Mouse (Mus musculus) ES-E14 (cell line): Measurements from ENCODE around the gene Asb16. TPM values are rescaled to one million over a fixed set of nuclear protein-coding genes. Genes with fewer than 3 reads are reported as not detected.
"Not testable (repeated sequence)": the region's sequence is repeated elsewhere in the genome, so short reads cannot be mapped to it uniquely, and the experiment has no call there.

Experiments
- DNase-seq: peaks from one replicate; pipeline ENCODE4 v3.0.0-alpha.2; 2013; ENCODE audit warnings: low read depth, low spot score
- H3K27ac ChIP-seq: 2 replicates; pipeline ENCODE4 v1.5.1; 2012; ENCODE audit warnings: low read depth, mild to moderate bottlenecking, low read length, moderate library complexity, mixed read lengths; ENCODE audit not compliant: poor library complexity, insufficient read depth, severe bottlenecking
- H3K36me3 ChIP-seq: 2 replicates; pipeline ENCODE4 v1.6.1; 2012; ENCODE audit warnings: mild to moderate bottlenecking, low read length, moderate library complexity, mixed read lengths; ENCODE audit not compliant: control insufficient read depth, poor library complexity, insufficient read depth, severe bottlenecking
- H3K4me1 ChIP-seq, 2 experiments: fragments of 150-350 bp in 1 of 2; sonication (generic) in 1 of 2; 2 replicates each; pipeline ENCODE4 v1.6.1; 2012; ENCODE audit warnings: low read length in 2 of 2, mild to moderate bottlenecking in 1 of 2, mixed read lengths in 1 of 2; ENCODE audit not compliant: control insufficient read depth in 2 of 2, insufficient read depth in 2 of 2, poor library complexity in 1 of 2
- H3K4me3 ChIP-seq, 2 experiments: fragments of 150-350 bp in 1 of 2; sonication (generic) in 1 of 2; 2 replicates each; pipeline ENCODE4 v1.5.1; 2012; ENCODE audit warnings: low read length in 2 of 2, low read depth in 1 of 2, mild to moderate bottlenecking in 1 of 2, mixed read lengths in 1 of 2; ENCODE audit not compliant: insufficient read depth in 1 of 2, poor library complexity in 1 of 2, severe bottlenecking in 1 of 2
- H3K9ac ChIP-seq: 2 replicates; pipeline ENCODE4 v1.6.1; 2012; ENCODE audit warnings: low read depth, mild to moderate bottlenecking, low read length, mixed read lengths; ENCODE audit not compliant: poor library complexity, insufficient read depth, severe bottlenecking
- H3K9me3 ChIP-seq: fragments of 150-350 bp; sonication (generic); 2 replicates; pipeline ENCODE4 v1.6.1; 2012; ENCODE audit warnings: low read depth, mild to moderate bottlenecking, low read length; ENCODE audit not compliant: control insufficient read depth, insufficient read depth
- CHD2 ChIP-seq: IDR thresholded peaks from 2 replicates; pipeline ENCODE4 v1.6.1; 2014; ENCODE audit warnings: mild to moderate bottlenecking, low read depth, low read length, inconsistent platforms
- HCFC1 ChIP-seq: IDR thresholded peaks from 2 replicates; pipeline ENCODE4 v1.6.1; 2012; ENCODE audit warnings: low read length, inconsistent platforms, borderline replicate concordance; ENCODE audit not compliant: insufficient read depth
- MAFK ChIP-seq: IDR thresholded peaks from 2 replicates; pipeline ENCODE4 v1.6.1; 2014; ENCODE audit warnings: mild to moderate bottlenecking, low read depth, low read length, inconsistent platforms; ENCODE audit not compliant: insufficient read depth
- ZC3H11A ChIP-seq: IDR thresholded peaks from 2 replicates; pipeline ENCODE4 v1.6.1; 2012; ENCODE audit warnings: low read depth, mild to moderate bottlenecking, inconsistent platforms, low read length, borderline replicate concordance
- ZNF384 ChIP-seq: IDR thresholded peaks from 2 replicates; pipeline ENCODE4 v1.6.1; 2012; ENCODE audit warnings: low read depth, low read length, inconsistent platforms
- in situ Hi-C, 2 experiments: fragments of 600-800 bp; cut with MboI; formaldehyde crosslinking; loops; one replicate each; pipeline ENCODE4 v1.15.1; 2025; ENCODE audit warnings: low sequenced_read_pairs in 2 of 2, inconsistent platforms in 1 of 2; ENCODE audit not compliant: unreplicated experiment in 2 of 2
- total RNA-seq: library from RNA; depleted of rRNA; stranded (reverse); fragments of 300-350 nt; gene quantifications from 2 replicates; pipeline ENCODE4 v1.2.3, GENCODE M21; 2012

Asb16 gene
- total RNA-seq, 1 experiment: 0.98 TPM

DNA sequence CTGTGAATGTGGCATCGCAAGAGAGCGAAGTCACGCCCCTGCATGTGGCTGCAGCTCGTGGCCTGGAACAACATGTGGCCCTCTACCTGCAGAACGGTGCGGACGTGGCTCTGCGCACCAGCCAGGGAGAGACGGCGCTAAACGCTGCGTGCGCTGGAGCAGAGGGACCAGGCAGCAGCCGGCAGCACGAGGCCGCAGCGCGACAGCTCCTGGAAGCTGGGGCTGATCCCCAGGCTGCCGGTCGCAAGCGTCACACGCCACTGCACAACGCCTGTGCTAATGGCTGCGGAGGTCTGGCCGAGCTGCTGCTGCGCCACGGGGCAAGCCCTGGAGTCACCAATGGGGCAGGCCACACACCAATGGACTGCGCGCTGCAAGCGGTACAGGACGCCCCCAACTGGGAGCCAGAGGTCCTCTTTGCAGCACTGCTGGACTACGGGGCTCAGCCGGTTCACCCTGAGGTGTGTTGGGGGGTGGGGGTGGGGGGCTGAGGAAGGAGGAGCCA is 7.9 kb downstream of the Asb16 start:
- peaks cover 3 to 18% of the 10 kb centered on the region in 2 experiments; a peak in 3 of 4 replicates for H3K4me1 ChIP-seq
- in situ Hi-C loops: no loop called here
- DNase-seq: no peak
- peak overlapping the region; percentile 47 to 59; a peak in 3 of 4 replicates for H3K4me3 ChIP-seq
- TF ChIP-seq CHD2 (no peak), ZC3H11A (no peak), ZNF384 (no peak), HCFC1 (no peak), MAFK (no peak)
- no peaks in the 10 kb centered on the region for H3K36me3 ChIP-seq
- H3K27ac ChIP-seq: no peak overlapping the region
- no peaks in the 10 kb centered on the region for H3K9me3 ChIP-seq
- peak overlapping the region; percentile 37 for H3K9ac ChIP-seq

- no peak overlapping the region for H3K4me3 ChIP-seq
- no peaks in the 10 kb centered on the region for H3K9me3 ChIP-seq
- no peak for DNase-seq
- no peaks in the 10 kb centered on the region for H3K36me3 ChIP-seq
- no peak overlapping the region for H3K27ac ChIP-seq
- no peak overlapping the region for H3K9ac ChIP-seq
- in situ Hi-C loops: no loop called here
- peaks cover 2 to 16% of the 10 kb centered on the region in 2 experiments; a peak in 3 of 4 replicates for H3K4me1 ChIP-seq
- TF ChIP-seq CHD2 (no peak), MAFK (no peak), ZNF384 (no peak), HCFC1 (no peak), ZC3H11A (no peak)
Measured at GRCm38 (mm10) chr11:102277754-102278153, 9.2 kb downstream of the Asb16 start.

GRCm38 (mm10) chr11:102279595-102279994 is 11.1 kb downstream of the Asb16 start:
- TF ChIP-seq CHD2 (no peak), HCFC1 (no peak)
- in situ Hi-C loops: no loop called here
- no peak overlapping the region for H3K27ac ChIP-seq

DNA sequence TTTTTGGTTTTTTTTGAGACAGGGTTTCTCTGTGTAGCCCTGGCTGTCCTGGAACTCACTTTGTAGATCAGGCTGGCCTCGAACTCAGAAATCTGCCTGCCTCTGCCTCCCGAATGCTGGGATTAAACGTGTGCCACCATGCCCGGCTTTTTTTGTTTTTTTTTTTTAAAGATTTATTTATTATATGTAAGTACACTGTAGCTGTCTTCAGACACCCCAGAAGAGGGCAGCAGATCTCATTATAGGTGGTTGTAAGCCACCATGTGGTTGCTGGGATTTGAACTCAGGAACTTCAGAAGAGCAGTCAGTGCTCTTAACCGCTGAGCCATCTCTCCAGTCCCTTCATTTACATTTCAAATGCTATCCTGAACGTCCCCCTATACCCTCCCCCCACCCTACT is 11.7 kb downstream of the Asb16 start:
- peaks cover 2 to 16% of the 10 kb centered on the region in 2 experiments; a peak in 3 of 4 replicates for H3K4me1 ChIP-seq
- H3K4me3 ChIP-seq, in situ Hi-C loops, H3K9ac ChIP-seq, H3K27ac ChIP-seq, DNase-seq, H3K36me3 ChIP-seq, H3K9me3 ChIP-seq: not testable (repeated sequence)

More at GRCm38 (mm10) chr11:102279595-102279994, 11.1 kb downstream of the Asb16 start:
- no peak overlapping the region for H3K4me3 ChIP-seq
- no peak for DNase-seq
- no peaks in the 10 kb centered on the region for H3K36me3 ChIP-seq
- no peak overlapping the region for H3K9ac ChIP-seq
- H3K9me3 ChIP-seq: no peaks in the 10 kb centered on the region
- H3K4me1 ChIP-seq: peaks cover 2 to 16% of the 10 kb centered on the region in 2 experiments; a peak in 3 of 4 replicates

DNA sequence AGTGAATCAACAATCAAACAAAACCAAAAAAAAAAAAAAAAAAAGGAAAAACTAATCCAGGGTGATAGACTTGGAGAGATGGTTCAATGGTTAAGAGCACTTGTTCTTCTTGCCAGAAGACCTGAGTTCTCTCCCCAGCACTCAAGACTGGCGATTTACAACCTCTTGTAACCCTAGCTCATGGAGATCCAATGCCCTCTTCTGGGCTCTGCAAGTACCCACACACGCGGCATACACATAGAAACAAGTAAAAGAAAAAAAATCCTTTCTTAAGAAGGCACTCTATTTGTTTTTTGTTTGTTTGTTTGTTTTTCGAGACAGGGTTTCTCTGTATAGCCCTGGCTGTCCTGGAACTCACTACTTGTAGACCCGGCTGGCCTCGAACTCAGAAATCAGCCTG is 15.4 kb downstream of the Asb16 start:
- Histone ChIP-seq H3K9me3 (no peaks in the 10 kb centered on the region), H3K4me1 (peaks cover 2 to 3% of the 10 kb centered on the region in 2 experiments; a peak in 2 of 4 replicates), H3K4me3 (peak overlapping the region; percentile 17 to 55; a peak in 3 of 4 replicates), H3K27ac (peak overlapping the region; percentile 70; the same call in 1 of the 2 replicates), H3K36me3 (peaks cover 10% of the 10 kb centered on the region), H3K9ac (no peak overlapping the region; the same call in 1 of the 2 replicates)
- DNase-seq: no peak
- TF ChIP-seq MAFK (no peak), CHD2 (no peak), ZC3H11A (no peak), ZNF384 (no peak), HCFC1 (no peak)
- in situ Hi-C loops: no loop called here
